Mouse (Mus musculus): Measurements from ENCODE around the gene Ubac2.

GRCm38 (mm10) chr14:121920511-121921124 is 42.2 kb downstream of the Ubac2 start:
- TF ChIP-seq GATA1 (IDR thresholded peaks at IDR 0.05; ENCODE audit: low read length) = no peak
- no peak for TF ChIP-seq TAL1 (IDR thresholded peaks at IDR 0.05; ENCODE audit: low read length)
